Mouse (Mus musculus) spleen, adult 2 months (tissue): ENCODE measurements around the gene Gabrg3. TPM values are rescaled to one million over a fixed set of nuclear protein-coding genes. Genes with fewer than 3 reads are reported as not detected.

Experiments used
- DNase-seq, 2 experiments: peaks; one replicate each; pipeline versions ENCODE4 v3.0.0 to v3.0.0-alpha.2; 2012 to 2021; ENCODE audit warnings: low spot score in 2 of 2, low read depth in 1 of 2
- H3K27ac ChIP-seq: fragments of 200-500 bp; 2 replicates; pipeline ENCODE4 v1.5.1; 2012; ENCODE audit warnings: low read length, inconsistent platforms; ENCODE audit not compliant: insufficient read depth
- H3K27me3 ChIP-seq: fragments of 200-500 bp; 2 replicates; pipeline ENCODE4 v1.6.1; 2012; ENCODE audit warnings: mild to moderate bottlenecking, moderate library complexity, low read length, inconsistent platforms; ENCODE audit not compliant: control insufficient read depth, insufficient read depth
- H3K36me3 ChIP-seq: fragments of 200-500 bp; 2 replicates; pipeline ENCODE4 v1.6.1; 2012; ENCODE audit warnings: mild to moderate bottlenecking, low read length, inconsistent platforms; ENCODE audit not compliant: control insufficient read depth, insufficient read depth
- H3K4me1 ChIP-seq: fragments of 200-500 bp; 2 replicates; pipeline ENCODE4 v1.6.1; 2011; ENCODE audit warnings: inconsistent platforms; ENCODE audit not compliant: control insufficient read depth, insufficient read depth, insufficient read length
- H3K4me3 ChIP-seq: fragments of 200-500 bp; 2 replicates; pipeline ENCODE4 v1.5.1; 2011; ENCODE audit warnings: mild to moderate bottlenecking, inconsistent platforms; ENCODE audit not compliant: insufficient read depth, insufficient read length; ENCODE audit errors: extremely low read depth
- CTCF ChIP-seq: fragments of 200-500 bp; IDR thresholded peaks from 2 replicates; pipeline ENCODE4 v1.5.1; 2011; ENCODE audit warnings: mild to moderate bottlenecking, inconsistent platforms; ENCODE audit not compliant: insufficient read depth, insufficient read length, insufficient replicate concordance; ENCODE audit errors: extremely low read depth
- POLR2A ChIP-seq: fragments of 200-500 bp; IDR thresholded peaks from 2 replicates; pipeline ENCODE4 v1.6.1; 2011; ENCODE audit warnings: low read depth, low read length, inconsistent platforms
- WGBS: fragments of 180-500 bp; shearing (Covaris S2); methylation state at CpG from one replicate; pipeline ENCODE4 v1.1.7; 2018; 5-methylcytosine and 5-hydroxymethylcytosine counted together
- polyA plus RNA-seq: library from polyadenylated mRNA; depleted of rRNA; stranded (reverse); fragments of >200 nt; gene quantifications from 2 replicates; pipeline ENCODE4 v1.2.3, GENCODE M21; 2012

The Gabrg3 gene
- polyA plus RNA-seq, 1 experiment = not detected

DNA sequence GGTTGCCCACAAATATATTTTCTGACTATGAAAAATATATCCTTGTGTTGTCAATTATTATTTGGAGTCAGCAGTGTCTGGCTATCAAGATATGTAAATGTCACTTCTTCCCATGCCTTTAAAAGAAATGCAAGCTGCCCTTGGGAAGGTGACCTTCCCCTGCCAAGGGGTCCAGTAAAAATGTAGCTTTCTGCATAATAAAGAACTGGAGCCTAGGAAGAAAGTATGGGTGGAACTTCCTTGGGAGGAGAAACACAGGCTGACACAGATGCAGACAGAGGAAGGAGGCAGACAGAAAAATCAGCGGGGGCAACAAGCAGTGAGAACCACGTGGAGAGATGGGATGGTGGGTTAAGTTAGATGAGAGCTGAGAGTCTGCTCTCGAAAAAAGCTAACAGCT lies 304.9 kb downstream of the Gabrg3 start:
- no peak for DNase-seq
- 73% methylated on average over 3 of the region's 3 CpGs for WGBS
- Histone ChIP-seq H3K36me3 (no peaks in the 10 kb centered on the region), H3K27me3 (no peaks in the 10 kb centered on the region), H3K4me3 (no peak overlapping the region), H3K4me1 (no peaks in the 10 kb centered on the region), H3K27ac (no peak overlapping the region)
- no peak for TF ChIP-seq CTCF
- TF ChIP-seq POLR2A = no peak

DNA sequence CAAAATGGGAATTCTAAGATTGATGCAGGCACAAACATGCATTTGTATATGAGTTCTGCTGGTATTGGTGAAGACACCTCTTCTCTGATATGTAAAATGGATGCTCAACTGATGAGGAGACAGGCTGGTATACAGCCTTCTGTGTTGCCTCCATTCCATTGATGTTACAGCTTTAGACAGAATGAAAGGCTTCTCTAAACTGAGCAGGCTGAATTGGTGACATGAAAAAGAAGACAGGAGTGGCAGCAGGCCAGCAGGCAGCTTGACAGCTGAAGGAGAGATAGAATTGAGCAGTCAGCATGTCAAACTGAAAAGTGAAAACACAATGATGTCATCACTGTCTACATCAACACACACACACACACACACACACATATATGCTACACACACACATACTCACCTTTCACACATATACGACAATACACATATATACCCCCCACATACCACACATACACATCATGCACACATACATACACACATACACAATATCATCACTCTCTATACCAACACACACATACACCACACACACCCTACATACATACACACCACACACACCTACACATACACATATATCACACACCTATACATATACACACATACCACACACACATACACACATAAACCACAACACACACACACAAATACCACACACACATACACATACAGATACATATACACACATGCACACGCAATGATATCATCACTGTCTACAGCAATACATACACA lies 315.4 kb downstream of the Gabrg3 start:
- TF ChIP-seq CTCF = no peak
- no peak for TF ChIP-seq POLR2A
- Histone ChIP-seq H3K4me1 (no peaks in the 10 kb centered on the region), H3K27ac (no peak overlapping the region), H3K27me3 (no peaks in the 10 kb centered on the region), H3K36me3 (no peaks in the 10 kb centered on the region), H3K4me3 (no peak overlapping the region)
- DNase-seq = no peak
- 90% methylated on average over 2 of the region's 2 CpGs for WGBS

DNA sequence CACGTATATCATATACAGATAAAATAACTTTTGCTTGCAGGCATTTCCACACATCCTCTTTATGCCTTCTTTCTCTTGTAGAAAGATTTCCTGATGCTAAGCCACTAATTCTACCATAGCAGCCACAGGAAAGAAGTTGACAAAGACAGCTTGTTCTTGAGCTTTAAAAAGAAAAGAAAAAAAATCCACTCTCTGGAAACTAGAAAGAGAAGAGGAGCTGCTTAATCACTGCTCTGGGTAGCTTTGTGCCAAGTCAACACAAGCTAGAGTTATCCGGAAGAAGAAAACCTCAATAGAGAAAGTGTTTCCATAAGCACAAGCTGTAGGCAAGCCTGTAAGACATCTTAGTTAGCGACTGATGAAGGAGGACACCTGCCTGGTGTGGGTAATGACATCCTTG lies 321.6 kb downstream of the Gabrg3 start:
- no peaks in the 10 kb centered on the region for H3K4me1 ChIP-seq

DNA sequence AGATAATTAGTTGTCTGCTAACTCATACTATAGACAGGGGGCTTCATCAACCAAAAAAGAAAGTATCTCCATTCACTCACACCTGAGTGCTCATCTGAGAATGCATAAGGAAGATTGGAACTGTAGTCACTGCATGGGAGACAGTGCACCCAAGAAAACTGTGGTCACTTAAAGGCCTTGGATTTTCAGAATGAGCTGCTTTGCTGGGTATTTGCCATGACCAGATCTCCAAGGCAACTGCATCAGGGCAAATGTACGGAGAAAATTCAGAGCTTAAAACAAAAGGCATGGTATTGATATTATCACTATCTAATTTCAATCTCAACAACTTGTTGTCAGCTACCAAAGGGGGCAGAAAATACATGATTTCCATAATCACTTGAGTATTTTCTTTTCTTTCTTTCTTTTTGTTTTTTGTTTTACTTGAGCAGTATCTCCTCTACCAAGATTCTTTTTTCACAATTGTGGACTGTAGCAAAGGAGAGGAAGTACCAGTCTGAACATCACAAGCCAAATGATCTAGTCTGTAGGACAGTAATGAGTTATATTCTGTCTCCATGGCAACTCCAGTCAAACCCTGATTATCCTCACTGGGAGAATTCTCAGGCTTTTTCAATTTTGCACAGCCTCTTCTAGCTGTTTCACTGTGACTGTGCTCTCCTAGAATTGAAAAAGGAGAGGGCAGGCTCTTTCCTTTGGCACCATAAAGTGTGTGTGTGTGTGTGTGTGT lies 335.9 kb downstream of the Gabrg3 start:
- H3K4me3 ChIP-seq = no peak overlapping the region
- H3K4me1 ChIP-seq = no peaks in the 10 kb centered on the region
- TF ChIP-seq CTCF (no peak), POLR2A (no peak)
- H3K27me3 ChIP-seq = no peaks in the 10 kb centered on the region
- no peaks in the 10 kb centered on the region for H3K36me3 ChIP-seq
- DNase-seq = no peak
- WGBS = 81% methylated on average over 1 of the region's 1 CpGs
- no peak overlapping the region for H3K27ac ChIP-seq

More for the DNA sequence above, 321.6 kb downstream of the Gabrg3 start:
- Histone ChIP-seq H3K27ac (no peak overlapping the region), H3K27me3 (no peaks in the 10 kb centered on the region), H3K36me3 (no peaks in the 10 kb centered on the region), H3K4me3 (no peak overlapping the region)
- WGBS = 89% methylated on average over 3 of the region's 3 CpGs
- no peak for DNase-seq
- no peak for TF ChIP-seq CTCF
- TF ChIP-seq POLR2A = no peak

DNA sequence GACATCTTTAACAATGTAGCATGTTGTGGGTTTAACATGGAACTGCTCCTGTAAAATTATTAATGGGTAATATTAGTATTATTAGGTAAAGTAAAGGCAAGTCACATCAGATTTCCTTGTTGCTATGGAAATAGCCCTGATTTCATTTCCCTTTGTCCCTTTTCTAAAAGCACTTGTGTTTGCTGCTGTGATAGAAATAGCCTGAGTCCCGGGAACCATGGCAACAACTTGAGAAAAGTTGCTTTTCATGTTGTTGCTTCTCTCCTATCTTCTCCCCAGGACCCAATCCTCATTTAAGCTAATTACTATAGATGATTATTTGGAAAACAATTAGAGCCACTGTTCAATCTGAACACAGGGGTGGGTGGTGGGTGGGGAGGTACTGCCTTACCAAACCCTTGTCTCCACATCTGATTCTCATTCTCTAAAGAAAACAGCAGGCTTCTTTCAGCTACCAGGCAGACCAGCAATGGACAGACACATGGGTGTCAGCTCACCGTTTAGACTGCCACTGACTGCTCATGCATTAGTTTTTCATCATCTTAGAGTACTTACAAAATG lies 349.0 kb downstream of the Gabrg3 start:
- TF ChIP-seq POLR2A (no peak), CTCF (no peak)

DNA sequence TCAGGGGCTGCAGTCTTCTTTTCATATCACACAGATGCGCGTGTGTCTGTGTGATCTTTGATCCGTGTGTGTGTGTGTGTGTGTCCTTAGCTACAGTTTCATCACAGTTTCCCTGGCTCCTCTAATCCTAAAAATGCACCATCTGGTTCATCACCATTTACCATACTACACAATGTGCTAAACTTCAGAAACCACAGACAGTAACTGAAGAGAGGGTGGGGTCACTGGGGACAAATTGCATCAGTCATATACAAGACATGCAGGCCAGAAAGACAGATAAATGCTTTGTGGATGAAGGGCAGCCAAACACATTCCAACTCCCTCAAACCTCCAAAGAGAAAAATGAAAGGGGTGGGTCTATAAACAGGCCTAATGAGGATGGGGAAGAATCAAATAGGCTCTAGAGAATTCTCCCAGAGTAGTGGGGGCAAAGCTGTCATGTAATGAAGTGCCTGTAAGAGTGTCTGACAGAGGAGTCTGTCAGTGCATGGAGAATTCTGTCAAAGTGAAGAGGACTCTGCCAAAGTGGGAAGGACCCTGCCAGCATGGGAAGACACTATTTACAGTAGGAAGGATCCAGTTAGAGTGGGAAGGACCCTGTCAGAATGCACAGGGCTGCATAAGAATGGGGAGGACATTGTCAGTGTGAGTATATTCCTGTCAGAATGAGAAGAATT lies 386.3 kb downstream of the Gabrg3 start:
- no peak overlapping the region for H3K27ac ChIP-seq
- no peaks in the 10 kb centered on the region for H3K27me3 ChIP-seq
- no peak for DNase-seq
- 93% methylated on average over 3 of the region's 3 CpGs for WGBS
- no peak overlapping the region for H3K4me3 ChIP-seq
- no peak for TF ChIP-seq POLR2A
- no peak for TF ChIP-seq CTCF
- H3K4me1 ChIP-seq = no peaks in the 10 kb centered on the region
- H3K36me3 ChIP-seq = no peaks in the 10 kb centered on the region

More for the DNA sequence above, 349.0 kb downstream of the Gabrg3 start:
- no peaks in the 10 kb centered on the region for H3K4me1 ChIP-seq
- 71% methylated on average over 2 of the region's 2 CpGs for WGBS
- no peak overlapping the region for H3K27ac ChIP-seq
- no peak for DNase-seq
- H3K4me3 ChIP-seq = no peak overlapping the region
- no peaks in the 10 kb centered on the region for H3K27me3 ChIP-seq
- no peaks in the 10 kb centered on the region for H3K36me3 ChIP-seq
